Mouse (Mus musculus): ENCODE measurements around the gene Ccnd1. TPM values are rescaled to one million over a fixed set of nuclear protein-coding genes. Genes with fewer than 3 reads are reported as not detected.
A peak's percentile ranks its signal among the peaks of the same experiment; 100 is the strongest.
"Not testable (repeated sequence)": the region's sequence is repeated elsewhere in the genome, so short reads cannot be mapped to it uniquely, and the experiment has no call there.

The Ccnd1 gene
- polyA plus RNA-seq, 1 experiment: 42.5 TPM

- WGBS: 7% methylated on average over 8 of the region's 8 CpGs
- Histone ChIP-seq H3K4me3 (ENCODE audit: low read depth, low read length) (no peak overlapping the region), H3K27me3 (ENCODE audit: control insufficient read depth, insufficient read depth, low read length) (peaks cover 3% of the 10 kb centered on the region; the same call in 1 of the 2 replicates), H3K4me1 (ENCODE audit: control insufficient read depth, insufficient read depth, insufficient read length, low read length) (no peaks in the 10 kb centered on the region), H3K27ac (ENCODE audit: insufficient read depth, low read depth, low read length) (no peak overlapping the region), H3K36me3 (ENCODE audit: control insufficient read depth, insufficient read depth, low read length) (no peaks in the 10 kb centered on the region)
- TF ChIP-seq CTCF (IDR thresholded peaks at IDR 0.05; ENCODE audit: extremely low read depth, insufficient read length, insufficient replicate concordance, low read depth, low read length): peak; percentile 27; the same call in 1 of the 2 replicates
- no peak for TF ChIP-seq POLR2A (IDR thresholded peaks at IDR 0.05; ENCODE audit: low read depth, low read length)
These were observed 31.9 kb downstream of the Ccnd1 start for GRCm38 (mm10) chr7:144907793-144908192.

- H3K27ac ChIP-seq (ENCODE audit: insufficient read depth, low read depth, low read length): no peak overlapping the region
- no peaks in the 10 kb centered on the region for H3K36me3 ChIP-seq (ENCODE audit: control insufficient read depth, insufficient read depth, low read length)
- H3K4me1 ChIP-seq (ENCODE audit: control insufficient read depth, insufficient read depth, insufficient read length, low read length): no peaks in the 10 kb centered on the region
- no peak overlapping the region for H3K4me3 ChIP-seq (ENCODE audit: low read depth, low read length)
- WGBS: 11% methylated on average over 28 of the region's 28 CpGs
- TF ChIP-seq POLR2A (IDR thresholded peaks at IDR 0.05; ENCODE audit: low read depth, low read length) (no peak), CTCF (IDR thresholded peaks at IDR 0.05; ENCODE audit: extremely low read depth, insufficient read length, insufficient replicate concordance, low read depth, low read length) (peak; percentile 78)
- peaks cover 3% of the 10 kb centered on the region; the same call in 1 of the 2 replicates for H3K27me3 ChIP-seq (ENCODE audit: control insufficient read depth, insufficient read depth, low read length)
These were observed 32.9 kb downstream of the Ccnd1 start for GRCm38 (mm10) chr7:144906708-144907397.

- not testable (repeated sequence) for H3K27me3 ChIP-seq (ENCODE audit: control insufficient read depth, insufficient read depth, low read length)
- 91% methylated on average over 3 of the region's 3 CpGs for WGBS
These were observed 34.2 kb downstream of the Ccnd1 start for GRCm38 (mm10) chr7:144905514-144905913.

GRCm38 (mm10) chr7:144898506-144898905 lies 41.2 kb downstream of the Ccnd1 start:
- Histone ChIP-seq H3K27ac (ENCODE audit: insufficient read depth, low read depth, low read length) (no peak overlapping the region), H3K27me3 (ENCODE audit: control insufficient read depth, insufficient read depth, low read length) (peaks cover 38% of the 10 kb centered on the region), H3K36me3 (ENCODE audit: control insufficient read depth, insufficient read depth, low read length) (no peaks in the 10 kb centered on the region), H3K4me1 (ENCODE audit: control insufficient read depth, insufficient read depth, insufficient read length, low read length) (peaks cover 15% of the 10 kb centered on the region), H3K4me3 (ENCODE audit: low read depth, low read length) (no peak overlapping the region)
- 77% methylated on average over 6 of the region's 6 CpGs for WGBS
- TF ChIP-seq POLR2A (IDR thresholded peaks at IDR 0.05; ENCODE audit: low read depth, low read length): no peak
- TF ChIP-seq CTCF (IDR thresholded peaks at IDR 0.05; ENCODE audit: extremely low read depth, insufficient read length, insufficient replicate concordance, low read depth, low read length): no peak

More at GRCm38 (mm10) chr7:144905514-144905913, 34.2 kb downstream of the Ccnd1 start:
- H3K4me3 ChIP-seq (ENCODE audit: low read depth, low read length); H3K4me1 ChIP-seq (ENCODE audit: control insufficient read depth, insufficient read depth, insufficient read length, low read length); H3K36me3 ChIP-seq (ENCODE audit: control insufficient read depth, insufficient read depth, low read length); H3K27ac ChIP-seq (ENCODE audit: insufficient read depth, low read depth, low read length): not testable (repeated sequence)

- no peak within 1 kb of the TSS for H3K27ac ChIP-seq (ENCODE audit: insufficient read depth, low read depth, low read length)
These were observed 43.2 kb downstream of the Ccnd1 start, which contains the start of gene Fgf15 for GRCm38 (mm10) chr7:144896294-144897218. Fgf15 (plus strand) TSS chr7:144896531.

GRCm38 (mm10) chr7:144895305-144896111 lies 44.2 kb downstream of the Ccnd1 start:
- H3K4me3 ChIP-seq (ENCODE audit: low read depth, low read length): peak overlapping the region; percentile 49
- H3K4me1 ChIP-seq (ENCODE audit: control insufficient read depth, insufficient read depth, insufficient read length, low read length): peaks cover 15% of the 10 kb centered on the region
- H3K36me3 ChIP-seq (ENCODE audit: control insufficient read depth, insufficient read depth, low read length): no peaks in the 10 kb centered on the region
- no peak overlapping the region for H3K27ac ChIP-seq (ENCODE audit: insufficient read depth, low read depth, low read length)
- TF ChIP-seq POLR2A (IDR thresholded peaks at IDR 0.05; ENCODE audit: low read depth, low read length): no peak
- TF ChIP-seq CTCF (IDR thresholded peaks at IDR 0.05; ENCODE audit: extremely low read depth, insufficient read length, insufficient replicate concordance, low read depth, low read length): peak; percentile 55; the same call in 1 of the 2 replicates
- 1% methylated on average over 37 of the region's 37 CpGs for WGBS
- peaks cover 35% of the 10 kb centered on the region for H3K27me3 ChIP-seq (ENCODE audit: control insufficient read depth, insufficient read depth, low read length)

More at GRCm38 (mm10) chr7:144896294-144897218, 43.2 kb downstream of the Ccnd1 start, which contains the start of gene Fgf15:
- H3K36me3 ChIP-seq (ENCODE audit: control insufficient read depth, insufficient read depth, low read length): no peaks in the 10 kb centered on the region
- H3K4me3 ChIP-seq (ENCODE audit: low read depth, low read length): peak within 1 kb of the TSS; percentile 49
- TF ChIP-seq CTCF (IDR thresholded peaks at IDR 0.05; ENCODE audit: extremely low read depth, insufficient read length, insufficient replicate concordance, low read depth, low read length) (no peak), POLR2A (IDR thresholded peaks at IDR 0.05; ENCODE audit: low read depth, low read length) (no peak)
- peaks cover 15% of the 10 kb centered on the region for H3K4me1 ChIP-seq (ENCODE audit: control insufficient read depth, insufficient read depth, insufficient read length, low read length)
- peaks cover 38% of the 10 kb centered on the region for H3K27me3 ChIP-seq (ENCODE audit: control insufficient read depth, insufficient read depth, low read length)
- WGBS: 2% methylated on average over 65 of the region's 65 CpGs

Data from small intestine, adult 2 months (tissue).